Mouse (Mus musculus): ENCODE data around the gene Tmem165.

DNA sequence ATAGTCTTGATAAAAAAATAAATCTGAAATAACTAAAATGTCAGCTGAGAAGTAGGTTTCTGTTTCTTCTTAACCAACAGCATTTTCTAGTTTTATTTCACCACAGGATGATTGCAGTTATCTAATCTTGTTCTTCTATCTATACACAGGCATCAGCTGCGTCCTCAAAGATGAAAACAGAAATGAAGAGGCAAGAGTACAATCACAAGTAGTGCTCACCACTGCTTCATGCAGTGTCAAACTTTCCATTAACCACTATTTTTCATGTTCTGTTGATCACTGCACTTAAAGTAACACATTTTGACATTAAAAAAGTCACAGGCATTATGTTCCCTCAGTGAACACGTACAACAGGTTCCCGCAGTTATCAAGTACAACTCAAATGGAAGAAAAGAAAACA, 67.3 kb downstream of the Tmem165 start:
- TF ChIP-seq EP300 (IDR thresholded peaks at IDR 0.05; ENCODE audit: insufficient read depth, low read depth, low read length) (no peak), CTCF (IDR thresholded peaks at IDR 0.05; ENCODE audit: low read depth, low read length) (no peak), POLR2A (IDR thresholded peaks at IDR 0.05; ENCODE audit: insufficient read depth, low read length) (no peak)

Measured in ES-Bruce4 (cell line).